Mouse (Mus musculus): Measurements from ENCODE around the gene Aff3. TPM values are rescaled to one million over a fixed set of nuclear protein-coding genes. Genes with fewer than 3 reads are reported as not detected.

Aff3 gene
- polyA plus RNA-seq, 1 experiment from 2014 or later = 10.5 TPM

DNA sequence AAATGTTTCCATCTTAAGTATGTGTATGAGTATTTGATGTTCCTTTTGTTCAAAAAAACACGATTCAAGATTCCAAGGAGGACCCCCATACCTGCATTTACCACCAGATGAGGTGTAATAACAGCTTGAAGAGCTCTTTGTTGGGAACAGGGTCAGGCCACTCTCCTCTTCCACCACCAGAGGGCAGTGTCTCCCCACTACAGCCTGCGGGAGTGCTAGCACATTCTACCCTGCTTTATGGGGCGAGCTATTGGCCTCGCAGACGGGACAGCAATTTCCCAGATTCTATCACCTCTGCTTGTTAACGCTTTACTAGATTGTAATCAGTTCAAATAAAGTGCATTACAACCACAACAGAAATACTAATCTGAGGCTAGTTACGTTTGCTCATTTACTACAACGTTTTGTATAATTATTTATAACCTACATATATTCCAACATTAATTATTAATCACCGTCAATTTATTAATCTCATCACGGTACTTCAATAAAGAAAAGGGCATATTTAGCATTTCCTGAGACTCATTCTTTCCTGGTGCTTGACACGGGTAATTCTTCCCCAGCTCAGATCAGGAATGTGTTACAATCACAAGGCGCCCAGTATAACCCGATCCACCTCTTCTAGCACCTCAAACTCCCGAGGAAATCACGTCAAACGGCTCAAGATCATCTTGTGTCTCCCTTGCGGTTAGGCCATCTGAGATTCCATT lies 479.1 kb downstream of the Aff3 start:
- H3K36me3 ChIP-seq = 0 out of 2 replicates have a peak, but pooled peaks cover 5% of the 10 kb centered on the region
- no peak overlapping the region for H3K9ac ChIP-seq
- H3K4me2 ChIP-seq = no peak overlapping the region
- no peak overlapping the region for H3K4me3 ChIP-seq
- H3K27ac ChIP-seq = no peak overlapping the region
- no peaks in the 10 kb centered on the region for H3K9me3 ChIP-seq
- no peak for ATAC-seq (ENCODE audit: borderline replicate concordance, extremely low read depth, low FRiP score, low TSS enrichment)
- WGBS = 42% methylated on average over 17 of the region's 17 CpGs
- 0 out of 2 replicates have a peak, but pooled peaks cover 5% of the 10 kb centered on the region for H3K4me1 ChIP-seq
- no peaks in the 10 kb centered on the region for H3K27me3 ChIP-seq

GRCm38 (mm10) chr1:38181020-38181550 lies 483.7 kb downstream of the Aff3 start:
- no peaks in the 10 kb centered on the region for H3K27me3 ChIP-seq
- no peak overlapping the region for H3K9ac ChIP-seq
- 72% methylated on average over 15 of the region's 15 CpGs for WGBS
- H3K27ac ChIP-seq = no peak overlapping the region
- 0 out of 2 replicates have a peak, but pooled peaks cover 5% of the 10 kb centered on the region for H3K4me1 ChIP-seq
- H3K4me3 ChIP-seq = no peak overlapping the region
- no peak overlapping the region for H3K4me2 ChIP-seq
- H3K36me3 ChIP-seq = 0 out of 2 replicates have a peak, but pooled peaks cover 5% of the 10 kb centered on the region
- no peak; the same call in 1 of the 2 replicates for ATAC-seq (ENCODE audit: borderline replicate concordance, extremely low read depth, low FRiP score, low TSS enrichment)
- no peaks in the 10 kb centered on the region for H3K9me3 ChIP-seq

DNA sequence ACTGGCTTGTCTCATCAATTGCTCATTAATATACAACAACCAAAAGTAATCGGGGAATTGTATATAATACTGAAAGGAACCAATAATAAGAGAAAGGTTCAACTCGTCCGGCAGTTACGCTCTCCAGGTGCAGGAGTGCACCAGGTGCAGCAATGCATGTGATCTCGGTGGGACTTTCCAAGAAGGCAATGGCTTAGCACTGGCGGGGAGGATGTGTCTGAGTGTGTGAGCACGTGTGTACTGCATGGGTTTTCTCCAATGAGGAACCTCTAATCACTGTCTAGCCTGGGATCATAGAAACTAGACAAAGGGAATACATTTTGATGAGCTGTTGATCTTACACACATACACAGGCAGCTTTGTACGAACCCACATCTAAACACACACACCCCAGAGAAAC lies 485.8 kb downstream of the Aff3 start:
- Histone ChIP-seq H3K9ac (no peak overlapping the region), H3K9me3 (no peaks in the 10 kb centered on the region), H3K4me1 (0 out of 2 replicates have a peak, but pooled peaks cover 5% of the 10 kb centered on the region), H3K27me3 (no peaks in the 10 kb centered on the region), H3K4me2 (no peak overlapping the region), H3K27ac (no peak overlapping the region), H3K4me3 (no peak overlapping the region), H3K36me3 (0 out of 2 replicates have a peak, but pooled peaks cover 5% of the 10 kb centered on the region)
- WGBS = 86% methylated on average over 8 of the region's 8 CpGs
- ATAC-seq (ENCODE audit: borderline replicate concordance, extremely low read depth, low FRiP score, low TSS enrichment) = no peak

- H3K27me3 ChIP-seq = no peaks in the 10 kb centered on the region
- H3K4me1 ChIP-seq = no peaks in the 10 kb centered on the region
- ATAC-seq (ENCODE audit: borderline replicate concordance, extremely low read depth, low FRiP score, low TSS enrichment) = no peak
- WGBS = 85% methylated on average over 7 of the region's 7 CpGs
- no peaks in the 10 kb centered on the region for H3K9me3 ChIP-seq
- H3K4me2 ChIP-seq = no peak overlapping the region
- H3K36me3 ChIP-seq = 0 out of 2 replicates have a peak, but pooled peaks cover 4% of the 10 kb centered on the region
- no peak overlapping the region for H3K9ac ChIP-seq
- no peak overlapping the region for H3K27ac ChIP-seq
- H3K4me3 ChIP-seq = no peak overlapping the region
Observed at GRCm38 (mm10) chr1:38176077-38176476, 488.7 kb downstream of the Aff3 start.

- H3K4me2 ChIP-seq = no peak overlapping the region
- no peak overlapping the region for H3K9ac ChIP-seq
- 75% methylated on average over 4 of the region's 4 CpGs for WGBS
- ATAC-seq (ENCODE audit: borderline replicate concordance, extremely low read depth, low FRiP score, low TSS enrichment) = no peak
- no peak overlapping the region for H3K27ac ChIP-seq
- no peaks in the 10 kb centered on the region for H3K9me3 ChIP-seq
- H3K36me3 ChIP-seq = no peaks in the 10 kb centered on the region
- H3K4me3 ChIP-seq = no peak overlapping the region
- no peaks in the 10 kb centered on the region for H3K4me1 ChIP-seq
- no peaks in the 10 kb centered on the region for H3K27me3 ChIP-seq
Observed at GRCm38 (mm10) chr1:38171874-38172273, 492.9 kb downstream of the Aff3 start.

- H3K9me3 ChIP-seq = no peaks in the 10 kb centered on the region
- H3K4me2 ChIP-seq = no peak overlapping the region
- no peak for ATAC-seq (ENCODE audit: borderline replicate concordance, extremely low read depth, low FRiP score, low TSS enrichment)
- H3K27ac ChIP-seq = no peak overlapping the region
- no peaks in the 10 kb centered on the region for H3K4me1 ChIP-seq
- H3K9ac ChIP-seq = no peak overlapping the region
- H3K4me3 ChIP-seq = no peak overlapping the region
- 38% methylated on average over 2 of the region's 2 CpGs for WGBS
- no peaks in the 10 kb centered on the region for H3K36me3 ChIP-seq
- H3K27me3 ChIP-seq = no peaks in the 10 kb centered on the region
Observed at GRCm38 (mm10) chr1:38165696-38166095, 499.1 kb downstream of the Aff3 start.

- Histone ChIP-seq H3K4me3 (no peak overlapping the region), H3K9me3 (no peaks in the 10 kb centered on the region), H3K4me2 (no peak overlapping the region), H3K9ac (no peak overlapping the region), H3K4me1 (no peaks in the 10 kb centered on the region), H3K27ac (no peak overlapping the region), H3K36me3 (no peaks in the 10 kb centered on the region), H3K27me3 (no peaks in the 10 kb centered on the region)
- no peak for ATAC-seq (ENCODE audit: borderline replicate concordance, extremely low read depth, low FRiP score, low TSS enrichment)
- WGBS = 73% methylated on average over 5 of the region's 5 CpGs
Observed at GRCm38 (mm10) chr1:38150086-38150485, 514.7 kb downstream of the Aff3 start.

DNA sequence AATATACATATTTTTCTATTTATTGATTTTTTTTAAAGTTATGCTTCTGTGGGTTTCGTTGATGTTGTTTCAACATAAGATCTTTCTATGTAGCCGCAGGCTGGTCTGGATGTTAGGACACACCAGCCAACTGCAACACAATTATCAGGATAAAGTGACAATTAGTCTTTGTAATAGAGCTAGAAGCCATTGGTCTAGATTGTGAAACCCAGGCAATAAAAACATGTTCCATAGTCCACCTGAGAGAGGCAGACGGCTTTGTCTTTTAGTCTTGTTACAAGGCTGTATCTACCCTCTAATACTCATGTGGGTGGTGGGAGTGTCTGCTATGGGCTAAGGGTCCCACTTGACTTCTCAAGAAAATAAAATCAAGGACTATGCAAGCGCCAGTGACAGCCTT lies 518.7 kb downstream of the Aff3 start:
- 90% methylated on average over 4 of the region's 4 CpGs for WGBS
- no peak for ATAC-seq (ENCODE audit: borderline replicate concordance, extremely low read depth, low FRiP score, low TSS enrichment)
- no peaks in the 10 kb centered on the region for H3K4me1 ChIP-seq
- no peaks in the 10 kb centered on the region for H3K36me3 ChIP-seq
- H3K4me3 ChIP-seq = no peak overlapping the region
- no peaks in the 10 kb centered on the region for H3K9me3 ChIP-seq
- no peak overlapping the region for H3K9ac ChIP-seq
- H3K27me3 ChIP-seq = no peaks in the 10 kb centered on the region
- H3K4me2 ChIP-seq = no peak overlapping the region
- H3K27ac ChIP-seq = no peak overlapping the region

- Histone ChIP-seq H3K9me3 (no peaks in the 10 kb centered on the region), H3K4me2 (no peak overlapping the region), H3K36me3 (no peaks in the 10 kb centered on the region), H3K9ac (no peak overlapping the region), H3K27ac (no peak overlapping the region), H3K27me3 (no peaks in the 10 kb centered on the region), H3K4me1 (no peaks in the 10 kb centered on the region), H3K4me3 (no peak overlapping the region)
- no peak for ATAC-seq (ENCODE audit: borderline replicate concordance, extremely low read depth, low FRiP score, low TSS enrichment)
- WGBS = 79% methylated on average over 1 of the region's 1 CpGs
Observed at GRCm38 (mm10) chr1:38141371-38141770, 523.4 kb downstream of the Aff3 start.

DNA sequence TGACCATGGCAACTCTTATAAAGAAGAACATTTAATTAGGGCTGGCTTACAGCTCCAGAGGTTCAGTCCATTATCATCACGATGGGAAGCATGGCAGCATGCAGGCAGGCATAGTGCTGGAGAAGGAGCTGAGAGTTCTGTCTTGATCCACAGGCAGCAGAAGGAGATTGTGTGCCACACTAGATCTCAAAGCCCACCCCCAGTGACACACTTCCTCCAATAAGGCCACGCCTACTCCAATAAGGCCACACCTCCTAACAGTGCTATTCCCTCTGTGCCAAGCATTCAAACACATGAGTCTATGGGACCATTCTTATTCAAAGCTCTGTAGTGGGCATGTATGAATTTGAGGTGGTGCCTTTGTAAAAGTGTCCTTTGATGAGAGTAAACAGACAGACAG lies 523.8 kb downstream of the Aff3 start:
- Histone ChIP-seq H3K27ac (no peak overlapping the region), H3K9me3 (no peaks in the 10 kb centered on the region), H3K36me3 (no peaks in the 10 kb centered on the region), H3K4me2 (no peak overlapping the region), H3K4me3 (no peak overlapping the region), H3K4me1 (no peaks in the 10 kb centered on the region), H3K9ac (no peak overlapping the region), H3K27me3 (no peaks in the 10 kb centered on the region)
- WGBS = 76% methylated on average over 2 of the region's 2 CpGs
- no peak for ATAC-seq (ENCODE audit: borderline replicate concordance, extremely low read depth, low FRiP score, low TSS enrichment)

- Histone ChIP-seq H3K4me1 (no peaks in the 10 kb centered on the region), H3K9ac (no peak overlapping the region), H3K4me2 (no peak overlapping the region), H3K9me3 (no peaks in the 10 kb centered on the region), H3K27me3 (no peaks in the 10 kb centered on the region), H3K27ac (no peak overlapping the region), H3K4me3 (no peak overlapping the region), H3K36me3 (no peaks in the 10 kb centered on the region)
- no peak for ATAC-seq (ENCODE audit: borderline replicate concordance, extremely low read depth, low FRiP score, low TSS enrichment)
- 75% methylated on average over 2 of the region's 2 CpGs for WGBS
Observed at GRCm38 (mm10) chr1:38139396-38139795, 525.4 kb downstream of the Aff3 start.

GRCm38 (mm10) chr1:38132942-38133341 lies 531.8 kb downstream of the Aff3 start:
- peaks cover 10% of the 10 kb centered on the region for H3K4me1 ChIP-seq
- no peaks in the 10 kb centered on the region for H3K36me3 ChIP-seq
- H3K4me3 ChIP-seq = no peak overlapping the region
- H3K9ac ChIP-seq = no peak overlapping the region
- no peak overlapping the region for H3K4me2 ChIP-seq
- no peaks in the 10 kb centered on the region for H3K9me3 ChIP-seq
- WGBS = 48% methylated on average over 6 of the region's 6 CpGs
- no peaks in the 10 kb centered on the region for H3K27me3 ChIP-seq
- no peak overlapping the region for H3K27ac ChIP-seq
- ATAC-seq (ENCODE audit: borderline replicate concordance, extremely low read depth, low FRiP score, low TSS enrichment) = no peak
